Mouse (Mus musculus): ENCODE results near the gene Lman1l.

DNA sequence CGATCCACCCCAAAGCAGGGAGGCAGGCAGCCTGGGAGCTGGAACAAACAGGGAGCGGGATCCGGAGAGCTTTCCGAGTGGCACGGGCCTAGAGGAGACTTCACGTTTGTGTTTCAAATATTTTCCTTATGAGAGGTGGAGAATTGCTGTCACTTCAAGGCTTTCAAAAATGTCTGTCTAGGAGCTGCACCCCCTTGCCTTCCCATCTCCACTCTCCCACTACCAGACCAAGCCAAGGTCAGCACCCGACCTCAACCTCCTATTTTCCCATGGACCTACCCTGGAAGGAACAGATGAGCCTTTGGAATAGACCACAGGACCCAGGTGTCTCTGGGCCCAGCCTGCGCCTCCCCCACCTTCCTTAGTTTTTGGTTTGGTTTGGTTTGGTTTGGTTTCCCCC is 23.3 kb downstream of the Lman1l start:
- TF ChIP-seq CTCF (IDR thresholded peaks at IDR 0.05; ENCODE audit: insufficient read depth, low read length), result no peak
- no peak for TF ChIP-seq POLR2A (IDR thresholded peaks at IDR 0.05; ENCODE audit: borderline replicate concordance, extremely low read depth, low read depth, low read length)
